Mouse (Mus musculus) urinary bladder, postnatal 25 days (tissue): ENCODE measurements around the gene Cldn7.

ENCODE experiments used
- DNase-seq: peaks from one replicate; pipeline ENCODE4 v3.0.0; 2022; ENCODE audit warnings: low spot score

The Cldn7 gene

GRCm38 (mm10) chr11:69990850-69991691 is 26.5 kb downstream of the Cldn7 start, which contains the start of gene Gabarap:
Gene Gabarap (plus strand): TSS chr11:69991143.
- peak; percentile 93 for DNase-seq

DNA sequence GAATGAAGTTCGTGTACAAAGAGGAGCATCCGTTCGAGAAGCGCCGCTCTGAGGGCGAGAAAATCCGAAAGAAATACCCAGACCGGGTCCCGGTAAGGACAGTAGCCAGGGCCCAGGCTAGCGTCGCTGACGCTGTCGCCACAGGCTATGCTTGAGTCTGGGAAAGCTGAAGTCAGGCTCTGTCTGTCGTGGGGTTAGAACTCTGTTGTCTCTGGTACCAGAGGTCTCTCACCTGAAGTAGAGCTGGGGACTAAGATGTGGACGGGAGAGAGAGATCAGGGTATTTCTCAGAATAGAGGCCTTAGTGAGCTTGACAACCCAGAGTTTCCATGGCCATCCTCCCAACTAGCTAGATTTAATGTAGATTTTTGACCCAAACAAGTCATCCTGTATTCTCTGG is 27.1 kb downstream of the Cldn7 start:
- no peak for DNase-seq

- no peak for DNase-seq
Observed at GRCm38 (mm10) chr11:69992396-69992795, 27.8 kb downstream of the Cldn7 start.

DNA sequence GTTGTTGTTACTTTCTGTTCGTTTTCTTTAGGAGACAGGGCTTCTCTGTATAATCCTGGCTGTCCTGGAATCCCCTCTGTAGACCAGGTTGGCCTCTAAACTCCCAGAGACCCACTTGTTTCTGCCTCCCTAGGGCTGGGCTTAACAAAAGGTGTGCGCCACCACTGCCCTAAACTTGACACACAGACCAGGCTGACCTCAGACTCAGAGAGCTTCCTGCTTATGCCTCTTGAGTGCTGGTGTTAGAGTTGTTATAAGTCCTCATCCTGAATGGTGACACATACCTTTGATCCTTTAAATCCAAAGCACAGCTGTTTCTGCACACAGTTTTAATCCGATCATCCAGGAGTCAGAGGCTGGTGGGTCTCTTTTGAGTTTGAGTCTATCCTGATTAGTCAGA is 28.4 kb downstream of the Cldn7 start:
- no peak for DNase-seq

DNA sequence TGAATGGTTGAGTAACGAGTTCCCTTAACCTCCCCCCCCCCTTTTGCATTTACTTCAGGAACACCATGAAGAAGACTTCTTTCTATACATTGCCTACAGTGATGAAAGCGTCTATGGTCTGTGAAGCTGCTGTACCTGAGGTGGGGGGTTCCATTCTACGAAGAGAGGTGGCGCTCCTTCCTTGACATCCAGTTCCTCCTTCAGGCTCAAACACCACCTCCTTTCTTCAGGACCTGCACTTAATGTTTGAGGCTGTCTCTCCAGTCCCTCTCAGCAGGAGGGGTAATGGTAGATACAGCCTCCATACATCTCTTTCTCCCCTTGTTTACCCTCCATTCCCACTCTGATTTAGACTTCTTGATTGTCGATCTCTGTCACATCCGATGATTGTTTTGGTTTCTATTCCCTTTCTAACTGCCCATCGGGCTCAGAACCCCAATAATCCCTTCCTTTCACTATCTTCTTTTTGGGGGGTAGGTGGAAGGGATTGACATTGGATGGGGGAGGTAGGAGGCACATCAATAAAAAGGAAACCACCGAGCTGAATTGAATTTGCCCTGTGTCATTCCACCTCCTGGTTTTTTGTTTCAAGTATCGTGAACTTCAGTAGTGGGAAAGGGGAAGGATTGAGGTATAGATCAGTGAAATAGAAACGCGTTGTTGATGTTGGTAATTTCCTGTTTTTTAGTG is 30.0 kb downstream of the Cldn7 start:
- no peak for DNase-seq

DNA sequence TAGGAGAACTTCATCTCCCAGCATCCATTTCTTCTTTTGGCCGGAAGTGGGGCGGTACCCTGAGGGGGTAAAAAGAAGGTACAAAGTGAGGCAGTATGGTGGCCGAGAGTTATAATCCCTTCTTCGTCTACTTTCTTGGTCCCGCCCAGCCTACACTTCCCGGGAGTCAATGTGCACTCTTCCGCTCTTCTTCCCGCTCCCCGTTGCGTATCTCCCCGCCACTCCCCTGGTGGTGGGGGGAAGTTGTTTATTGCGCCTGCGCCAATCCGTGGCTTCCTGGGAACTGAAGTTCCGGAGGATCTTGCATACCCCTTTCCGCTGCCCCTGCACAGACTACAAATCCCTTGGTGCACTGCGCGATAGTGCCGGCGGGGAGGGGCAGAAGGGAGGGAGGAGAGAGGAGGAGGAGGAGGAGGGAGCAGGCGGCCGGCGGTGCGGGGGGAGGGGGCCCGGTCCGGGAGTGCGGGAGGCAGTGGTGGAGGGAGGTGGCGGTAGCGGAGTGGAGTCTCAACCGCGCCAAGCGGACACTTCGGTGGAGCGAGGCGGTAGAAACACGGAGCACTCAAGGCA is 30.9 kb downstream of the Cldn7 start, which contains the start of gene Phf23:
Gene Phf23 (plus strand): TSS at position 387 of the 570 bp plus-strand sequence.
- peak; percentile 92 for DNase-seq

DNA sequence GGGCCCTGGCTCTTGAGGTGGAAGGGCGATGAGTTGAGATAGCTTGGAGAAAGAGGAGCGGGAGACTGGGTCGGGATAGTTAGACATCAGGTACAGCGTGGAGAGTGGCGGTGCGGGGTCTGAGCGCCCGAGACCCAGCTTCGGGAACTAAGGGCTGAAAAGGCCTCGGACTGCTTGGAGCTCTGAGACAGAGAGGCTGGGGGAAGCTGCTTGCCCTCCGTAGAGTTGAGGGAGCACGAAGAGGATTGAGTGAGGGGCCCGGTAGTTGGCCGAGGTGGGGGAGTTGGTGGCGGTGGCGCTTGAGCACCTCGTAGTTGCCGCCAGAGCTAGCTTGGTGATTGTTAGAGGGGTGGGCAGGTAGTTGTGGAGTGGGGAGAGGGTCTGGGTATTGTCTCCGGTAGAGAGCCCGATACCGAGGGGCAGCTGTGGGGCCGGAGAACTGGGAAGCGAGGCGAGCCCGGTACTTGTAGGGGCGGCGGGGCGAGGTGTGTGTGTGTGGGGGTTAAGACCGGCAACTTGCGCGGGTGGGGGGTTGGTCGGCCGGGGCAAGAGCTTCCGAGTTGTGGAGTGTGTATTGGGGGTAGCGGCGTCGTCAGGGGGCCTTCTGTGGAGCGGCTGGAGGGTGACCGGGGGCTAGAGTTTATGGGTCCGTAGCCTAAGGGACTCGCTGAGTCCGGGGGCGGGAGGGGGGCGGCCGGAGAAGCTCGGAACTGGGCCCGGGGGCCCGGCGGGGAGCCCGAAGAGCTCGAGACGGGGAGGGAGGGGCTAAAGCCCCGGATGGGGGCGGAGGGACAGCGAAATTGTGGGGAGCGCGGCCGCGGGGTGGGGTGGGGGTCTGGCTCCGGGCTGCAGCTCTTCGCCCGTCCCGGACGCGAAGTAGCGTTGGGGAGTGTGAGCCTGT is 31.8 kb downstream of the Cldn7 start:
- peak; percentile 49 for DNase-seq

- DNase-seq, result peak; percentile 89
Observed at GRCm38 (mm10) chr11:69997070-69997509, 32.5 kb downstream of the Cldn7 start.

DNA sequence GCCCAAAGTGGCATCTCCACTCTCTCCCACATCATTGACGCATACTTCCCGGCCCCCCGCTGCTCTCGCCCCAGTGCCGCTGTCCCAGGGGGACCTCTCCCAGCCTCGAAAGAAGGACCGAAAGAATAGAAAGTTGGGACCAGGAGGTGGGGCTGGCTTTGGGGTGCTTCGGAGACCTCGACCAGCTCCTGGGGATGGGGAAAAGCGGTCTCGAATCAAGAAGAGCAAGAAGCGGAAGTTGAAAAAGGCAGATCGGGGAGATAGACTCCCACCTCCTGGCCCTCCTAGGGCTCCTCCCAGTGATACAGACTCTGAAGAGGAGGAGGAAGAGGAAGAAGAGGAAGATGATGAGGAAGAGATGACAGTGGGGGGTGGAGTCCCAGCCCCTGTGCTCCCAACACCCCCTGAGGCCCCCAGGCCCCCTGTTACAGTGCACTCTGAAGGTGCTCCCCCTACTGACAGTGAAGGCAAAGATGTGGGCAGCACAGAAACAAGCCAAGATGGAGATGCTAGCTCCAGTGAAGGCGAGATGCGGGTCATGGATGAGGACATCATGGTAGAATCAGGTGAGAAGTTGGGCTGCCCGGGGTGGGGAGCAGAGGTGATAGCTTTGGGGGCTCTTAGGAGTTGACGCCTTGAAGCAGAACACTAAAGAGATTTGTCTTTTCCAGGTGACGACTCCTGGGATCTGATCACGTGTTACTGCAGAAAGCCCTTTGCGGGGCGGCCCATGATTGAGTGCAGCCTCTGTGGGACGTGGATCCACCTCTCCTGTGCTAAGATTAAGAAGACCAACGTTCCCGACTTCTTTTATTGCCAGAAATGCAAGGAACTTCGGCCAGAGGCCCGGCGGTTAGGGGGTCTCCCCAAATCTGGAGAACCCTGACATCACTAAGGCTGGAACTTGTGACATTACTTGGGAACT is 34.2 kb downstream of the Cldn7 start:
- DNase-seq, result no peak

DNA sequence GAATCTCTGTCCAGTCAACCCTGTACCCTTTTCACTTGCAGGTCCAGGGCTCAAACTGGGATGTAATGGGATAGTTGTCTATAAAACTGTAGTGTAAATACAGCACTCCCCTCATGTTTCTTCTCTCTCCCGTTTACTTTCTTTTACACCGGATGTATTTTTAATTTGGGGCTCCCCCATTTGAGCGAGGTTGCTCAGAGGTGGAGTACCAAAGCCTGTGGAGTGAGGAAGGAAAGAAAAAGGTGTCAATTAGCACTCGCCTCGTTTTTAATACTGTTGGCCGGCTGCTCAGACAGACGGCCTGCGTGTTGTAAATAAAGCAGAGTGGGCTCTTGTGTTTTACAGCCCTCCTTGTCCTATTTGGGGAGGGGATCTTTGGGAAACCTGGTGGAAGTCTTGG is 35.1 kb downstream of the Cldn7 start:
- DNase-seq, result no peak

- peak; percentile 83 for DNase-seq
Observed at GRCm38 (mm10) chr11:70000396-70000898, 35.9 kb downstream of the Cldn7 start, which contains the start of gene Dvl2. Gene Dvl2 (plus strand): TSS chr11:70000595.

DNA sequence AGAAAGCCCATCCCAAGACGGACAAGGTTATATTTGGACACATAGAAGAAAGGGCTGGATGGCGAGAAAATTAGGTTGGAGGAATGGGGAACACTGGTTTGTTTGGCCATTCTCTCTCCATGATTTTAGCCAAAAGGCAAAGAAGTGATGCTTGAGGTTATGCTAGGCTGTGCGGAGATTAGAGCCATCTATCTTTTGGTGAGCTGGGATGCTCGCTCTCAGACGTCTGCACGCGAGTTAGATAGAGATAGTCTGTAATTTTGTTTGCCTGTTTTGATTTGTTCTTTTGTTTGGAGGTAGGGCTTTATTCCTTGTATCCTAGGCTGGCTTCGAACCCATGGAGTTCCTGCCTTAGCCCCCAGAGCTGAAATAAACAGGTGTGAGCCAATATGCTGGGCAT is 36.6 kb downstream of the Cldn7 start:
- DNase-seq, result no peak

DNA sequence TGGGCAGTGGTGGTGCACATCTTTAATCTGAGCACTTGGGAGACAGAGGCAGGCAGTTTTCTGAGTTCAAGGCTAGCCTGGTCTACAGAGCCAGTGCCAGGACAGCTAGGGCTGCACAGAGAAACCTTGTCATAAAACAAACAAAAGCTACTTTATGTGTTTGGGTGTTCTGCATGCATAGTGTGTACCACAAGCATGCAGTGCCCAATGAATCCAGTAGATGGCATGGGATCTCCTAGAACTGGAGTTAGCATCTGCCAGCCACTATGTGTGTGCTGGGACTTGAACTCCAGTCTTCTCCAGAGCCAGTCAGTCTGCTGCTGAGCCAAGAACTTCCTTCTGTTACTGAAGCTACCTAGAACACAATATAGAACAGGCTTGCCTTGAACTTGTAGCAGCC is 37.3 kb downstream of the Cldn7 start:
- no peak for DNase-seq

GRCm38 (mm10) chr11:70002471-70002870 is 37.9 kb downstream of the Cldn7 start:
- no peak for DNase-seq

DNA sequence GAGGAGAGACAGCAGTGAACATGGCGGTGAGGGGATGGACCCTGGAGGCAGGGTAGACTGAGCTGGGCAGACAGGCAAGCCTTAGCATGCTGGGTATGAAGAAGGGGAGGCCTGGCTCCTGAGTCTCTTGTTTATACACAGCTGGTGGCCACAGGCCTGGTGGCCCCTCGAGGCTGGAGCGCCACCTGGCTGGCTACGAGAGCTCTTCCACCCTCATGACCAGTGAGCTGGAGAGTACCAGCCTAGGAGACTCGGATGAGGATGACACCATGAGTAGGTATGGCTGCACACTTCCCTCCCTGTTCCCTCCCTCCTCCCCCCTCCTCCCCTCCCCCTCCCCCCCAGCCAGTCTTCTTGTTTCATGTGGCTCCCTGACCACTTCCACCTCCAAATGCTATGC is 40.9 kb downstream of the Cldn7 start:
- DNase-seq, result no peak

DNA sequence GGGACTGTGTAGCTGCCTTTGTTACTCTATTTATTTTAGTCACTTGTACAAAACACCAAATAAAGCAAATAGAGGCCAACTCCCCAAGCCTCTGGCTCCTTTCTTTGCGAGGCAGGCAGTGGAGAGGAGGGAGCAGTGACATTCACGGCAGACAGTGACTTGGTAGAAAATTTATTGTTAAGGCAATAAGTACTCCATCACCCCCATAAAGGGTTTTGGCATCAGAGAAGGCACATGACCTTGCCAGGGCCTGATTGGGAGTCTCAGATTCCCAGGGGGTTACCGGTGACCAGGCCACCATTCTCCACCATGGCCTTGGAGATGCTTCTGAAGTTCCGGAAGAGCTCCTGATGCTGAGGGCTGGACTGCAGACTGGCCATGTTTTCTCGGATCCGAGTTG is 45.5 kb downstream of the Cldn7 start:
- no peak for DNase-seq

DNA sequence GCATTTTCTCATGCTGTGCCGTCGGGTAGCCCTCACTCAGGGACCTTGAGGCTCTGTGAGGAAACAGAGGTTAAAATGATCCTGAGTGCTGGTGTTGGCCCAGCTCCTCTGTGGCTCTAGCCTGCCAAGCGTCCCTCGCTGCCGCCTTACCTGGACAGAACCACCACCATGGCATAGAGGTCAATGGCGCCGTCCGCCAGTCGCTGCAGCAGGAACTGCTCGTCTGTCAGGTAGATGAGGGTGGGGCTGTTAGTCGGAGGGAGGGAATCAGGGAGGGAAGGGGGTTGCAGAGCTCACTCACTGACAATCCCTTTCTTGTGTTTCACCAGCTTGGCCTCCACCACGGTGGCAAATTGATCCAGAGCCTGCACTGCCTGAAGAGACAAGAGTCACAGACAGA is 46.0 kb downstream of the Cldn7 start:
- no peak for DNase-seq

DNA sequence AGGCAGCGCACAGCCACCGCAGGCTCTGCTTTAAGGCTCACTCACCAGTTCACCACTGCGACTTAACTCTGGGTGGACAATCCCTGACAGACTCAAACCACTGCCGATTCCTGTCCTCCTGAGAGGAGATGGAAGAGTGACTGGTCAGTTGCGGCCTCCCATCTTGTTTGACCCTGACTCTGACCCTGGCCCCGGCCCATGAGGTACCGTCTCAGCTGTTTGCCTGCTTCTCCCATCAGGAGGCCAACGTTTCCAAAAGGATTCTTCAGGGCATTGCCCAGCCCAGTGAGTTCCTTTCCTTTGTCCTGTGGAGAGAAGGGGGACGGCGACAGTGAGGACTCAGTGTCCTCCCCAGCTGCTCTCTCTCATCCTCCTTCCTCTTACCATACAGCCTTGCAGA is 46.4 kb downstream of the Cldn7 start:
- no peak for DNase-seq

DNA sequence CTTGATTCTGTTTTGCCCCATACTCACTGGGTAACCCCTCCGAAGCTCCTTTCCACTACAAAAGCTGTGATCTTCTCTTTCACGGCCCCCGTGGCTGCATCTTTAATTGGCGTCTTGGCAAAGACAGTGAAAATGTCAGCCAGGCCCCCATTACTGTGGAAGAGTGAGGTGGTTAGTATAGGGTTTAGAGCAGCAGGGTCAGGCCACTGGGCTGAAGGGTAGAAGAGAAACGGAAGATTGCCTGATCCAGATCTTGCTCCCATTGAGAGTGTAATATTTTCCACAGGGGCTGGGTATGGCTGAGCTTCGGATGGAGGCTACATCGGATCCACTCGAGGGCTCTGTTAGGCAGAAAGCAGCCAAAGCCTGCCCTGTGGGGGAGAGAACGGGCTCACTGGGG is 48.4 kb downstream of the Cldn7 start:
- DNase-seq, result no peak

- DNase-seq, result no peak
Observed at GRCm38 (mm10) chr11:70013408-70013807, 48.8 kb downstream of the Cldn7 start.

GRCm38 (mm10) chr11:70014051-70014450 is 49.5 kb downstream of the Cldn7 start:
- DNase-seq, result no peak
